Mouse (Mus musculus): ENCODE results near the gene Ddx43.

Ddx43 gene

GRCm38 (mm10) chr9:78378113-78378785, 17.3 kb upstream of the Ddx43 start, which contains the start of gene Ooep:
Gene Ooep (minus strand): TSS chr9:78378725.
- Histone ChIP-seq H3K9me3 (ENCODE audit: low read length) (no peaks in the 10 kb centered on the region), H3K27me3 (ENCODE audit: insufficient read depth, low read length) (no peaks in the 10 kb centered on the region)
- TF ChIP-seq NANOG (IDR thresholded peaks at IDR 0.05; ENCODE audit: borderline replicate concordance, low read length) (no peak), CTCF (conservative IDR thresholded peaks at IDR 0.05; ENCODE audit: low read length) (no peak), POU5F1 (IDR thresholded peaks at IDR 0.05; ENCODE audit: borderline replicate concordance, low read length) (no peak)

GRCm38 (mm10) chr9:78385893-78386292, 9.7 kb upstream of the Ddx43 start:
- H3K4me3 ChIP-seq (replicated peaks; ENCODE audit: low read length) = no peak overlapping the region
- TF ChIP-seq NANOG (IDR thresholded peaks at IDR 0.05; ENCODE audit: borderline replicate concordance, low read length) = no peak
- TF ChIP-seq POU5F1 (IDR thresholded peaks at IDR 0.05; ENCODE audit: borderline replicate concordance, low read length) = no peak
- peak; percentile 80 for TF ChIP-seq CTCF (conservative IDR thresholded peaks at IDR 0.05; ENCODE audit: low read length)
- H3K27me3 ChIP-seq (ENCODE audit: insufficient read depth, low read length) = no peaks in the 10 kb centered on the region
- H3K9me3 ChIP-seq (ENCODE audit: low read length) = no peaks in the 10 kb centered on the region
- peaks cover 26% of the 10 kb centered on the region for H3K4me1 ChIP-seq (replicated peaks; ENCODE audit: low read depth, low read length)
- H3K36me3 ChIP-seq (ENCODE audit: insufficient read depth, low read length) = no peaks in the 10 kb centered on the region

More at GRCm38 (mm10) chr9:78378113-78378785, 17.3 kb upstream of the Ddx43 start, which contains the start of gene Ooep:
- Histone ChIP-seq H3K36me3 (ENCODE audit: insufficient read depth, low read length) (peaks cover 8% of the 10 kb centered on the region), H3K4me1 (replicated peaks; ENCODE audit: low read depth, low read length) (peaks cover 81% of the 10 kb centered on the region), H3K4me3 (replicated peaks; ENCODE audit: low read length) (peak within 1 kb of the TSS; percentile 81)

GRCm38 (mm10) chr9:78386947-78387346, 8.6 kb upstream of the Ddx43 start:
- Histone ChIP-seq H3K4me1 (replicated peaks; ENCODE audit: low read depth, low read length) (peaks cover 16% of the 10 kb centered on the region), H3K4me3 (replicated peaks; ENCODE audit: low read length) (no peak overlapping the region), H3K27me3 (ENCODE audit: insufficient read depth, low read length) (peaks cover 8% of the 10 kb centered on the region), H3K36me3 (ENCODE audit: insufficient read depth, low read length) (no peaks in the 10 kb centered on the region), H3K9me3 (ENCODE audit: low read length) (no peaks in the 10 kb centered on the region)
- no peak for TF ChIP-seq NANOG (IDR thresholded peaks at IDR 0.05; ENCODE audit: borderline replicate concordance, low read length)
- TF ChIP-seq CTCF (conservative IDR thresholded peaks at IDR 0.05; ENCODE audit: low read length) = no peak
- no peak for TF ChIP-seq POU5F1 (IDR thresholded peaks at IDR 0.05; ENCODE audit: borderline replicate concordance, low read length)

GRCm38 (mm10) chr9:78389981-78390380, 5.6 kb upstream of the Ddx43 start:
- peaks cover 37% of the 10 kb centered on the region for H3K27me3 ChIP-seq (ENCODE audit: insufficient read depth, low read length)
- no peaks in the 10 kb centered on the region for H3K36me3 ChIP-seq (ENCODE audit: insufficient read depth, low read length)
- TF ChIP-seq NANOG (IDR thresholded peaks at IDR 0.05; ENCODE audit: borderline replicate concordance, low read length) = no peak
- TF ChIP-seq CTCF (conservative IDR thresholded peaks at IDR 0.05; ENCODE audit: low read length) = no peak
- TF ChIP-seq POU5F1 (IDR thresholded peaks at IDR 0.05; ENCODE audit: borderline replicate concordance, low read length) = no peak
- H3K4me1 ChIP-seq (replicated peaks; ENCODE audit: low read depth, low read length) = peaks cover 22% of the 10 kb centered on the region
- no peak overlapping the region; the same call in 1 of the 2 replicates for H3K4me3 ChIP-seq (replicated peaks; ENCODE audit: low read length)
- H3K9me3 ChIP-seq (ENCODE audit: low read length) = no peaks in the 10 kb centered on the region

- no peaks in the 10 kb centered on the region for H3K9me3 ChIP-seq (ENCODE audit: low read length)
- peaks cover under 1% of the 10 kb centered on the region for H3K36me3 ChIP-seq (ENCODE audit: insufficient read depth, low read length)
- peaks cover 42% of the 10 kb centered on the region for H3K4me1 ChIP-seq (replicated peaks; ENCODE audit: low read depth, low read length)
- no peak overlapping the region for H3K4me3 ChIP-seq (replicated peaks; ENCODE audit: low read length)
- TF ChIP-seq CTCF (conservative IDR thresholded peaks at IDR 0.05; ENCODE audit: low read length) (no peak), POU5F1 (IDR thresholded peaks at IDR 0.05; ENCODE audit: borderline replicate concordance, low read length) (no peak), NANOG (IDR thresholded peaks at IDR 0.05; ENCODE audit: borderline replicate concordance, low read length) (no peak)
- peaks cover 58% of the 10 kb centered on the region for H3K27me3 ChIP-seq (ENCODE audit: insufficient read depth, low read length)
Observed at GRCm38 (mm10) chr9:78393741-78394140, 1.8 kb upstream of the Ddx43 start.

- Histone ChIP-seq H3K36me3 (ENCODE audit: insufficient read depth, low read length) (peaks cover 9% of the 10 kb centered on the region), H3K27me3 (ENCODE audit: insufficient read depth, low read length) (peaks cover 58% of the 10 kb centered on the region), H3K4me3 (replicated peaks; ENCODE audit: low read length) (no peak overlapping the region), H3K9me3 (ENCODE audit: low read length) (no peaks in the 10 kb centered on the region), H3K4me1 (replicated peaks; ENCODE audit: low read depth, low read length) (peaks cover 42% of the 10 kb centered on the region)
- no peak for TF ChIP-seq POU5F1 (IDR thresholded peaks at IDR 0.05; ENCODE audit: borderline replicate concordance, low read length)
- no peak for TF ChIP-seq CTCF (conservative IDR thresholded peaks at IDR 0.05; ENCODE audit: low read length)
- no peak for TF ChIP-seq NANOG (IDR thresholded peaks at IDR 0.05; ENCODE audit: borderline replicate concordance, low read length)
Observed at GRCm38 (mm10) chr9:78394602-78395001, 975 bp upstream of the Ddx43 start.

- Histone ChIP-seq H3K4me1 (replicated peaks; ENCODE audit: low read depth, low read length) (peaks cover 37% of the 10 kb centered on the region), H3K9me3 (ENCODE audit: low read length) (no peaks in the 10 kb centered on the region), H3K36me3 (ENCODE audit: insufficient read depth, low read length) (peaks cover 11% of the 10 kb centered on the region), H3K27me3 (ENCODE audit: insufficient read depth, low read length) (peaks cover 58% of the 10 kb centered on the region), H3K4me3 (replicated peaks; ENCODE audit: low read length) (peak overlapping the region; percentile 84; the same call in 1 of the 2 replicates)
- no peak for TF ChIP-seq NANOG (IDR thresholded peaks at IDR 0.05; ENCODE audit: borderline replicate concordance, low read length)
- no peak for TF ChIP-seq CTCF (conservative IDR thresholded peaks at IDR 0.05; ENCODE audit: low read length)
- no peak for TF ChIP-seq POU5F1 (IDR thresholded peaks at IDR 0.05; ENCODE audit: borderline replicate concordance, low read length)
Observed at GRCm38 (mm10) chr9:78395244-78395629, 340 bp upstream of the Ddx43 start.

GRCm38 (mm10) chr9:78396517-78396916, 940 bp downstream of the Ddx43 start:
- TF ChIP-seq NANOG (IDR thresholded peaks at IDR 0.05; ENCODE audit: borderline replicate concordance, low read length) = no peak
- no peak for TF ChIP-seq POU5F1 (IDR thresholded peaks at IDR 0.05; ENCODE audit: borderline replicate concordance, low read length)
- TF ChIP-seq CTCF (conservative IDR thresholded peaks at IDR 0.05; ENCODE audit: low read length) = no peak
- Histone ChIP-seq H3K4me1 (replicated peaks; ENCODE audit: low read depth, low read length) (peaks cover 37% of the 10 kb centered on the region), H3K9me3 (ENCODE audit: low read length) (no peaks in the 10 kb centered on the region), H3K36me3 (ENCODE audit: insufficient read depth, low read length) (peaks cover 24% of the 10 kb centered on the region), H3K4me3 (replicated peaks; ENCODE audit: low read length) (peak overlapping the region; percentile 84), H3K27me3 (ENCODE audit: insufficient read depth, low read length) (peaks cover 55% of the 10 kb centered on the region)

All from E14TG2a.4 (cell line).